Comparison of ENCODE assay signal across 14 mouse cellular contexts in genomic region chr2:163443543-163443942, GRCm38 (mm10). TPM values are rescaled to one million over a fixed set of nuclear protein-coding genes. Genes with fewer than 3 reads are reported as not detected.
A peak's percentile ranks its signal among the peaks of the same experiment; 100 is the strongest.
DNase-seq lines count a peak whose midpoint lies in the region; ATAC-seq lines count a peak whose summit lies in the region.
"Had no signal": no experiment of that assay in that cellular context is flagged by ENCODE, and none has a peak within 500 bp of the region (broad histone marks: within the 10 kb centered on the region; RNA-seq: fewer than 3 reads in every experiment).

No protein-coding gene starts in this region.

- intact Hi-C loops in heart, postnatal 10 days (cut with DNase I): no loop called here

- peak; percentile 77; the same call in 1 of the 2 replicates for ATAC-seq in cerebellum, adult (ENCODE audit: insufficient number of reproducible peaks, low FRiP score, low TSS enrichment)
- ATAC-seq: forebrain, embryonic 14.5 days; hindbrain, embryonic 16.5 days; intestine, postnatal 0 days had no signal

- no peak for DNase-seq in cerebellum, postnatal 4 days (ENCODE audit: low spot score in 2 of 2)
- DNase-seq in heart, postnatal 10 days: peak; percentile 50 to 58
- DNase-seq in heart, adult 8-10 months (ENCODE audit: low spot score): no peak
- DNase-seq in cerebellum, adult 11-12 months: peak; percentile 90
- DNase-seq in cerebellum, postnatal 25 days: peak; percentile 91 to 95
- DNase-seq in lung, postnatal 4 days: no peak
- DNase-seq in adipocyte (ENCODE audit: low spot score): no peak
- DNase-seq: lung, postnatal 10 days; right cerebral cortex, postnatal 14 days had no signal

RNA-seq across cellular contexts. Expression of gene Gdap1l1, which starts 5.3 kb away (rescaled TPM):
- total RNA-seq in heart, postnatal 10 days (2021): not detected
- not detected for total RNA-seq in heart, adult 8-10 months (2022)

RNA-seq across cellular contexts. Expression of gene Oser1, which starts 19.0 kb away (rescaled TPM):
- total RNA-seq in heart, postnatal 10 days (2021): 10 to 100 TPM; 21.3 to 24.4 TPM
- total RNA-seq in heart, adult 8-10 months (2022): 10 to 100 TPM; 19.4 to 21.8 (median 20.3) TPM

RNA-seq across cellular contexts. Expression of gene Fitm2, which starts 28.9 kb away (rescaled TPM):
- 100 to 1,000 TPM in 1 of 2 experiments, 10 to 100 TPM in 1; 79.2 to 103 TPM for total RNA-seq in heart, postnatal 10 days (2021)
- 100 to 1,000 TPM; 197 to 218 (median 209) TPM for total RNA-seq in heart, adult 8-10 months (2022)

RNA-seq across cellular contexts. Expression of gene Jph2, which starts 45.8 kb away (rescaled TPM):
- 100 to 1,000 TPM; 378 to 449 TPM for total RNA-seq in heart, postnatal 10 days (2021)
- 100 to 1,000 TPM; 423 to 464 (median 433) TPM for total RNA-seq in heart, adult 8-10 months (2022)

RNA-seq across cellular contexts. Expression of gene R3hdml, which starts 48.6 kb away (rescaled TPM):
- not detected for total RNA-seq in heart, postnatal 10 days (2021)
- not detected for total RNA-seq in heart, adult 8-10 months (2022)
- total RNA-seq: layer of hippocampus, adult 8-10 months had no signal

Comparison
In these comparisons a context has a peak if more than half of its experiments do, and no peak if none do; other contexts are left out.
1. DNase-seq: peak in heart, postnatal 10 days (2 of 2), cerebellum, adult 11-12 months (single experiment) and cerebellum, postnatal 25 days (2 of 2); none in cerebellum, postnatal 4 days (0 of 2), heart, adult 8-10 months (single experiment), lung, postnatal 4 days (0 of 2) and adipocyte (single experiment).